Mouse (Mus musculus) kidney, postnatal 0 days (tissue): ENCODE results near the gene Tnfaip8l2. TPM values are rescaled to one million over a fixed set of nuclear protein-coding genes. Genes with fewer than 3 reads are reported as not detected.

Source experiments
- ATAC-seq: fragments of 200-750 bp; cut with Nextera tagmentation; replicated peaks from 2 replicates; pipeline ENCODE4 v1.8.0; 2017; ENCODE audit warnings: low read depth, moderate number of reproducible peaks, moderate TSS enrichment, moderate library complexity; ENCODE audit not compliant: low FRiP score
- DNase-seq: peaks from one replicate; pipeline ENCODE4 v3.0.0-alpha.2; 2016; ENCODE audit warnings: low spot score
- H3K27ac ChIP-seq: fragments of 300-500 bp; sonication (generic); 2 replicates; pipeline ENCODE4 v1.5.1; 2014; ENCODE audit warnings: mild to moderate bottlenecking
- H3K27me3 ChIP-seq: fragments of 300-500 bp; sonication (generic); 2 replicates; pipeline ENCODE4 v1.6.1; 2014; ENCODE audit warnings: low read length, mixed read lengths; ENCODE audit not compliant: insufficient read depth
- H3K36me3 ChIP-seq: fragments of 300-500 bp; sonication (generic); 2 replicates; pipeline ENCODE4 v1.6.1; 2014; ENCODE audit warnings: low read length, mixed read lengths; ENCODE audit not compliant: insufficient read depth
- H3K4me1 ChIP-seq: fragments of 300-500 bp; sonication (generic); replicated peaks from 2 replicates; pipeline ENCODE4 v1.6.1; 2014; ENCODE audit warnings: antibody characterized with exemption, low read length, mixed read lengths; ENCODE audit not compliant: insufficient read depth
- H3K4me2 ChIP-seq: fragments of 300-500 bp; sonication (generic); 2 replicates; pipeline ENCODE4 v1.6.1; 2014; ENCODE audit warnings: mild to moderate bottlenecking, low read length, moderate library complexity, mixed read lengths
- H3K4me3 ChIP-seq: fragments of 300-500 bp; sonication (generic); replicated peaks from 2 replicates; pipeline ENCODE4 v1.5.1; 2014; ENCODE audit warnings: low read depth, low read length
- H3K9ac ChIP-seq: fragments of 300-500 bp; sonication (generic); 2 replicates; pipeline ENCODE4 v1.6.1; 2014; ENCODE audit warnings: low read depth, low read length
- H3K9me3 ChIP-seq: fragments of 300-500 bp; sonication (generic); replicated peaks from 2 replicates; pipeline ENCODE4 v1.6.1; 2016; ENCODE audit warnings: low read length, inconsistent platforms, mixed read lengths
- CTCF ChIP-seq: IDR thresholded peaks from 2 replicates; pipeline ENCODE4 v1.5.1; 2016; ENCODE audit warnings: antibody characterized with exemption, low read depth, mild to moderate bottlenecking, moderate library complexity
- WGBS: fragments of 180-500 bp; shearing (Covaris S2); extraction: QIAGEN DNeasy Blood & Tissue Kit; methylation state at CpG from one replicate; pipeline ENCODE4 v1.1.7; 2014; 5-methylcytosine and 5-hydroxymethylcytosine counted together
- polyA plus RNA-seq: library from polyadenylated mRNA; unstranded; fragments of >200 nt; fragmentation: Nextera tagmentation; extraction: Ambion mirVana; gene quantifications from 2 replicates; pipeline ENCODE4 v1.2.1, GENCODE M21; 2015

The Tnfaip8l2 gene
- polyA plus RNA-seq, 1 experiment from 2014 or later, result 3.6 TPM

- no peak for TF ChIP-seq CTCF
- no peak overlapping the region for H3K27ac ChIP-seq
- no peak overlapping the region for H3K9ac ChIP-seq
- no peaks in the 10 kb centered on the region for H3K36me3 ChIP-seq
- no peaks in the 10 kb centered on the region for H3K4me1 ChIP-seq
- no peaks in the 10 kb centered on the region for H3K9me3 ChIP-seq
- WGBS, result 87% methylated on average over 5 of the region's 5 CpGs
- H3K27me3 ChIP-seq, result no peaks in the 10 kb centered on the region
- no peak overlapping the region for H3K4me3 ChIP-seq
- no peak overlapping the region for H3K4me2 ChIP-seq
- ATAC-seq (no peak), DNase-seq (no peak)
Measured at GRCm38 (mm10) chr3:95178948-95179347, 36.8 kb upstream of the Tnfaip8l2 start.

GRCm38 (mm10) chr3:95177583-95177982, 35.4 kb upstream of the Tnfaip8l2 start:
- Histone ChIP-seq H3K4me2 (no peak overlapping the region), H3K4me1 (no peaks in the 10 kb centered on the region; the same call in 1 of the 2 replicates), H3K9ac (no peak overlapping the region), H3K27ac (no peak overlapping the region), H3K27me3 (peaks cover 5% of the 10 kb centered on the region; the same call in 1 of the 2 replicates), H3K36me3 (no peaks in the 10 kb centered on the region), H3K9me3 (no peaks in the 10 kb centered on the region), H3K4me3 (no peak overlapping the region)
- DNase-seq (no peak), ATAC-seq (no peak)
- TF ChIP-seq CTCF, result no peak
- WGBS, result 47% methylated on average over 6 of the region's 6 CpGs

GRCm38 (mm10) chr3:95176500-95176899, 34.3 kb upstream of the Tnfaip8l2 start:
- WGBS, result 86% methylated on average over 3 of the region's 3 CpGs
- no peak for TF ChIP-seq CTCF
- Histone ChIP-seq H3K27me3 (peaks cover 16% of the 10 kb centered on the region), H3K36me3 (0 out of 2 replicates have a peak, but pooled peaks cover 3% of the 10 kb centered on the region), H3K9ac (no peak overlapping the region), H3K4me1 (no peaks in the 10 kb centered on the region; the same call in 1 of the 2 replicates), H3K9me3 (no peaks in the 10 kb centered on the region), H3K4me2 (no peak overlapping the region), H3K4me3 (no peak overlapping the region), H3K27ac (no peak overlapping the region)
- no peak for ATAC-seq
- no peak for DNase-seq

- H3K4me3 ChIP-seq, result 0 out of 2 replicates have a peak overlapping the region, but pooled peaks have one; percentile 11
- DNase-seq, result peak; percentile 85
- peak overlapping the region; percentile 79 for H3K4me2 ChIP-seq
- no peaks in the 10 kb centered on the region for H3K9me3 ChIP-seq
- H3K4me1 ChIP-seq, result no peaks in the 10 kb centered on the region; the same call in 1 of the 2 replicates
- H3K36me3 ChIP-seq, result 0 out of 2 replicates have a peak, but pooled peaks cover 14% of the 10 kb centered on the region
- WGBS, result 4% methylated on average over 16 of the region's 16 CpGs
- no peak overlapping the region for H3K9ac ChIP-seq
- TF ChIP-seq CTCF, result peak; percentile 91
- H3K27ac ChIP-seq, result no peak overlapping the region
- H3K27me3 ChIP-seq, result peaks cover 16% of the 10 kb centered on the region
- ATAC-seq, result peak; percentile 34; the same call in 1 of the 2 replicates
Measured at GRCm38 (mm10) chr3:95174011-95174592, 31.9 kb upstream of the Tnfaip8l2 start.

- ATAC-seq (peak; percentile 29), DNase-seq (peak; percentile 36)
- 0 out of 2 replicates have a peak, but pooled peaks cover 14% of the 10 kb centered on the region for H3K36me3 ChIP-seq
- H3K27me3 ChIP-seq, result peaks cover 16% of the 10 kb centered on the region
- H3K9me3 ChIP-seq, result no peaks in the 10 kb centered on the region
- H3K4me3 ChIP-seq, result peak overlapping the region; percentile 39
- H3K9ac ChIP-seq, result peak overlapping the region; percentile 57
- no peak overlapping the region for H3K27ac ChIP-seq
- 3% methylated on average over 54 of the region's 58 CpGs for WGBS
- peak overlapping the region; percentile 79 for H3K4me2 ChIP-seq
- TF ChIP-seq CTCF, result no peak
- H3K4me1 ChIP-seq, result no peaks in the 10 kb centered on the region; the same call in 1 of the 2 replicates
Measured at GRCm38 (mm10) chr3:95173256-95173949, 31.2 kb upstream of the Tnfaip8l2 start.

GRCm38 (mm10) chr3:95172526-95173255, 30.5 kb upstream of the Tnfaip8l2 start:
- Histone ChIP-seq H3K9me3 (no peaks in the 10 kb centered on the region), H3K9ac (peak overlapping the region; percentile 52), H3K27ac (no peak overlapping the region), H3K4me3 (peak overlapping the region; percentile 39), H3K36me3 (0 out of 2 replicates have a peak, but pooled peaks cover 14% of the 10 kb centered on the region), H3K27me3 (peaks cover 16% of the 10 kb centered on the region), H3K4me2 (peak overlapping the region; percentile 79), H3K4me1 (no peaks in the 10 kb centered on the region; the same call in 1 of the 2 replicates)
- 26% methylated on average over 73 of the region's 84 CpGs for WGBS
- ATAC-seq (peak; percentile 38), DNase-seq (no peak)
- TF ChIP-seq CTCF, result peak; percentile 16; the same call in 1 of the 2 replicates
